Mouse (Mus musculus) midbrain, postnatal 0 days (tissue): ENCODE data around the gene H2-M10.6. TPM values are rescaled to one million over a fixed set of nuclear protein-coding genes. Genes with fewer than 3 reads are reported as not detected.

Experiments
- ATAC-seq: fragments of 200-750 bp; cut with Nextera tagmentation; 2 replicates; pipeline ENCODE4 v1.8.0; 2017; ENCODE audit warnings: moderate number of reproducible peaks, mild to moderate bottlenecking, moderate TSS enrichment, moderate library complexity; ENCODE audit not compliant: low FRiP score
- DNase-seq: peaks from one replicate; pipeline ENCODE4 v3.0.0-alpha.2; 2015; ENCODE audit warnings: low spot score
- H3K27ac ChIP-seq: fragments of 300-500 bp; sonication (generic); 2 replicates; pipeline ENCODE4 v1.5.1; 2014; ENCODE audit warnings: low read depth, mild to moderate bottlenecking, low read length, mixed read lengths
- H3K27me3 ChIP-seq: fragments of 300-500 bp; sonication (generic); 2 replicates; pipeline ENCODE4 v1.6.1; 2014; ENCODE audit warnings: low read length, control low read depth, mixed read lengths; ENCODE audit not compliant: insufficient read depth
- H3K36me3 ChIP-seq: fragments of 300-500 bp; sonication (generic); 2 replicates; pipeline ENCODE4 v1.6.1; 2014; ENCODE audit warnings: low read length, control low read depth, mixed read lengths; ENCODE audit not compliant: insufficient read depth
- H3K4me1 ChIP-seq: fragments of 300-500 bp; sonication (generic); 2 replicates; pipeline ENCODE4 v1.6.1; 2014; ENCODE audit warnings: mild to moderate bottlenecking, control low read depth, antibody characterized with exemption, low read length, mixed read lengths; ENCODE audit not compliant: insufficient read depth
- H3K4me2 ChIP-seq: fragments of 300-500 bp; sonication (generic); 2 replicates; pipeline ENCODE4 v1.6.1; 2014; ENCODE audit warnings: low read depth, mild to moderate bottlenecking, low read length, mixed read lengths; ENCODE audit not compliant: poor library complexity, severe bottlenecking
- H3K4me3 ChIP-seq: fragments of 300-500 bp; sonication (generic); 2 replicates; pipeline ENCODE4 v1.5.1; 2014; ENCODE audit warnings: low read depth, mild to moderate bottlenecking, low read length, moderate library complexity
- H3K9ac ChIP-seq: fragments of 300-500 bp; sonication (generic); replicated peaks from 2 replicates; pipeline ENCODE4 v1.6.1; 2014; ENCODE audit warnings: mild to moderate bottlenecking, low read length, moderate library complexity, mixed read lengths; ENCODE audit not compliant: poor library complexity, severe bottlenecking
- H3K9me3 ChIP-seq: fragments of 300-500 bp; sonication (generic); 2 replicates; pipeline ENCODE4 v1.6.1; 2016; ENCODE audit warnings: low read length, control low read depth
- CTCF ChIP-seq: IDR thresholded peaks from 2 replicates; pipeline ENCODE4 v1.5.1; 2016; ENCODE audit warnings: antibody characterized with exemption, mild to moderate bottlenecking
- WGBS: fragments of 180-500 bp; shearing (Covaris S2); extraction: QIAGEN DNeasy Blood & Tissue Kit; methylation state at CpG from one replicate; pipeline ENCODE4 v1.1.7; 2014; 5-methylcytosine and 5-hydroxymethylcytosine counted together
- polyA plus RNA-seq: library from polyadenylated mRNA; unstranded; fragments of >200 nt; fragmentation: Nextera tagmentation; extraction: Ambion mirVana; gene quantifications from 2 replicates; pipeline ENCODE4 v1.2.1, GENCODE M21; 2015
- total RNA-seq: library from RNA; depleted of rRNA; stranded (reverse); fragments of >200 nt; gene quantifications from 2 replicates; pipeline ENCODE4 v1.2.3, GENCODE M21; 2014

The H2-M10.6 gene
- total and polyA plus RNA-seq, 2 experiments from 2014 or later, result not detected

DNA sequence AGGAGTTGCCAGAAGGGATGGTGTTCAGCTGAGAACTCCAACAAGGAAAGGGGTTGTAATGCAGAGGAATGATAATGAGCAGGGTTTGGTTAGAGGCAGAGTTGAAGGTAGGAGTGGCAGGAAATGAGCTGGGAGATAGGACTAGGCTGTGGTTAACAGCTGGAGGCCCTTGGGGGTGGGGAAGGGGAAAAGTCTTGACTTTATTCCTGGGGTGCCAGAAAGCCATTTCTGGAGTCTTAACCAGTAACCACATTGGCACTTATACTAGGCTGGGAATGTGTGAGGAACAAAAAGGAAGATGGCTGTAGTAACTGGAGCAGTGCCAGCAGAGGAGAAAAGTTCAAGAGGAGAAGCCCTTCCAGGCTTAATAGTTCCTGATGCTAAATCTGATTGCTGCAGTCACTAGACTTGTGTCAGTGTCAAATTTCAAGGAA is 32.3 kb downstream of the H2-M10.6 start:
- Histone ChIP-seq H3K4me1 (no peaks in the 10 kb centered on the region), H3K4me2 (no peak overlapping the region), H3K9ac (no peak overlapping the region), H3K4me3 (no peak overlapping the region), H3K27me3 (no peaks in the 10 kb centered on the region), H3K9me3 (no peaks in the 10 kb centered on the region), H3K27ac (no peak overlapping the region), H3K36me3 (0 out of 2 replicates have a peak, but pooled peaks cover 3% of the 10 kb centered on the region)
- DNase-seq (no peak), ATAC-seq (no peak)
- no peak for TF ChIP-seq CTCF

DNA sequence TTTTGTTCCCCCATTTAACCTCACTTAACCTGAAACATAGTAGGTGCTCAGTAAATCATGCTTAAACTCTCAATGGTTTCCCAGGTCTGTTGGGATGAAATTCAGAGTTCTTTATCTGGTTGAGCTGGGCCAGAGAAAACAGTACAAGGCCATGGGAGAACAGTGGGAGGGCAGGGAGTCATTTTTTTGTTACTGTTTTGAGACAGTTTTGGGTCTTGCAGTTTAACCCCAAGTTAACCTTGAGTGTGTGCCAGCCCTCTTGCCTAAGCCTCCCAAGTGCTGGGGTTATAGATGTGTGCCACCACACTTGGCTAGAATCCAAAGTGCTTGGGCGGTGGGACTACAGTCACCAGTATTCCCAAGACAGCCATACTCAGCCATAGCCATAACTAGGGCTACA is 32.8 kb downstream of the H2-M10.6 start:
- 0 out of 2 replicates have a peak, but pooled peaks cover 3% of the 10 kb centered on the region for H3K36me3 ChIP-seq
- H3K4me3 ChIP-seq, result no peak overlapping the region
- H3K27me3 ChIP-seq, result no peaks in the 10 kb centered on the region
- WGBS, result 64% methylated on average over 1 of the region's 1 CpGs
- TF ChIP-seq CTCF, result no peak
- no peak for DNase-seq
- no peak overlapping the region for H3K27ac ChIP-seq
- no peaks in the 10 kb centered on the region for H3K9me3 ChIP-seq
- no peaks in the 10 kb centered on the region for H3K4me1 ChIP-seq
- ATAC-seq, result no peak
- no peak overlapping the region for H3K9ac ChIP-seq
- H3K4me2 ChIP-seq, result no peak overlapping the region

DNA sequence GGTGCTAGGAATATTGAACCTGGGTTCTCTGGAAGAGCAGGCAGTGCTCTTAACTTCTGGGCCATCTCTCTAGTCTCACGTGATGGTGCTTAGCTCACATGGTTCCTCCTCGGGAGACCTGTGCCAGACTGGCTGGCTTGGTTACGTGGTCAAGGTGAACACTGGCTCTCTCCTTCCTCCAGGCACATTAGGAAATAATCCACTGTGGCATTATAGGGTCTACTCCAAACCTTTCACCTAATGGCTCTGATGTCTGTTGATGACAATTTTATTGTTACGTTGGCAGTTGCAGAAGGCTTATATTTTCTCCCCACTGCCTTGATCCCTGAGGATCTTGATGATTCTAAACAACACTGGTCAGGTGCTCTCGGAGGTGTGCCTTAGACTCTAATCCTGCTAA is 36.9 kb downstream of the H2-M10.6 start:
- H3K27me3 ChIP-seq, result no peaks in the 10 kb centered on the region
- H3K9ac ChIP-seq, result no peak overlapping the region
- H3K4me1 ChIP-seq, result no peaks in the 10 kb centered on the region
- H3K4me2 ChIP-seq, result no peak overlapping the region
- H3K36me3 ChIP-seq, result peaks cover 36% of the 10 kb centered on the region
- no peak overlapping the region for H3K4me3 ChIP-seq
- no peak overlapping the region for H3K27ac ChIP-seq
- DNase-seq (no peak), ATAC-seq (no peak)
- 80% methylated on average over 5 of the region's 5 CpGs for WGBS
- no peak for TF ChIP-seq CTCF
- H3K9me3 ChIP-seq, result no peaks in the 10 kb centered on the region

DNA sequence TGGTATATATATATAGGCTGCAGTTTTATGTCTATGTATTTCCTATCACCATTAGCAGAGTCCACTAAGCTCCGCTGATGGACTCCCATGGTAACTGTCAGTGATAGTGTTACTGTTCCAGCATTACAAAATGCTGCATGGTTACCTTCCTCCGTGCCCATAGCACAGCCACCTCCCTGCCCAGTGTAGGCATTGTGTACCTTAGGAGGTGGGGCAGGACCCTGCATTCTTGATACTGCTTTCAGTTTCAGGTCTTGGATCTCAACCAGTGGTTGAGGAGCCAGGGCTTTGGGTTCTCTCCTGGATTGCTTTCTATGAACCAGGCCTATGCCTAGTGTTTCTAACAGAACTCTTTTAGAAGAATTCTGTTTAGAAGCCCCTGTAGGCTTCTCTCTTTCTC is 38.0 kb downstream of the H2-M10.6 start:
- Histone ChIP-seq H3K4me1 (no peaks in the 10 kb centered on the region), H3K36me3 (peaks cover 43% of the 10 kb centered on the region)
- no peak for TF ChIP-seq CTCF

DNA sequence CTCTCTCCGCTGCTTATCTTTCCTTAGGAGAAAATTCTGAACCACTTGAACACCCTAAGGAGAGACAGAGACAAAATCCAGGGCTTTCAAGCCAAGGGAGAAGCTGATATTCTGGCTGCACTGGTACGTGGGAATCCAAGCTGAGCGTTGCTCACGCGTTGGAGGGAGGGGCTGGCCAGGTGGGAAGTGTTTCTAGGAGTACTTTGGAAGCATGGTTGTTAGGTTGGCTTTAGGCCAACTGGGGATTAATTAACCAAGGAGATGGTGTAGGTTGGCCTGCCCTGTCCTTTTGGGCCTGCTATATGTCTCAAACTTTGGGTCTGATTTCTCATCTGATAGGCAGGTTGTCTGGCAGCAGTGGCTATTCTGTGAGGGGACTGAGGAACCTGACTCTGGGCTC is 39.2 kb downstream of the H2-M10.6 start:
- H3K9ac ChIP-seq, result no peak overlapping the region
- WGBS, result 86% methylated on average over 5 of the region's 5 CpGs

More for the DNA sequence above, 38.0 kb downstream of the H2-M10.6 start:
- Histone ChIP-seq H3K9me3 (no peaks in the 10 kb centered on the region), H3K27ac (no peak overlapping the region), H3K4me3 (no peak overlapping the region), H3K27me3 (no peaks in the 10 kb centered on the region), H3K4me2 (no peak overlapping the region), H3K9ac (no peak overlapping the region)
- no peak for ATAC-seq
- no peak for DNase-seq
- 89% methylated on average over 2 of the region's 2 CpGs for WGBS

DNA sequence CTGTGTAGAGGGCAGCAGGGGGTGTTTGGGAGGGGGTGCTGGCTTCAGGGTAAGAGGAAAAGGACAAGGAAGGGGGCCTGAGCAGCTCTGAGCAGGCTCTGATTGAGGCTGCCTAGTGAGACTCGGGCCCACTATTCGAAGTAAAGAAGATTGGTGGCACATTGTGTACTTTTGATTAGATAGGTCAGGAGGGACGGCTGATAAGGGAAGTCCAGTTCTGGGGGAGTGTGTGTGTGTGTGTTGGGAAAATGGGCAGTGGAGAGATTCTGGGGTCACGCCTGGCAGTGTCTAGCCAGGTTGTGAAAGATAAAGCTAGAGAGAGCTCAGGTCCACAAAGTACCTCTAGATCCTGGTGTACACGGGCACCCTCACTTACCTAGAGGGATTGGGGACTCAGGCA is 39.7 kb downstream of the H2-M10.6 start:
- peaks cover 55% of the 10 kb centered on the region for H3K36me3 ChIP-seq
- DNase-seq (no peak), ATAC-seq (no peak)

More for the DNA sequence above, 39.2 kb downstream of the H2-M10.6 start:
- no peak overlapping the region for H3K4me3 ChIP-seq
- peaks cover 52% of the 10 kb centered on the region for H3K36me3 ChIP-seq
- no peak for DNase-seq
- ATAC-seq, result no peak
- H3K4me2 ChIP-seq, result no peak overlapping the region
- no peaks in the 10 kb centered on the region for H3K4me1 ChIP-seq
- no peak overlapping the region for H3K27ac ChIP-seq
- H3K27me3 ChIP-seq, result no peaks in the 10 kb centered on the region
- H3K9me3 ChIP-seq, result no peaks in the 10 kb centered on the region
- TF ChIP-seq CTCF, result no peak

More for the DNA sequence above, 39.7 kb downstream of the H2-M10.6 start:
- 98% methylated on average over 5 of the region's 5 CpGs for WGBS
- Histone ChIP-seq H3K9me3 (no peaks in the 10 kb centered on the region), H3K9ac (no peak overlapping the region), H3K27me3 (no peaks in the 10 kb centered on the region), H3K4me3 (no peak overlapping the region), H3K4me2 (no peak overlapping the region), H3K27ac (no peak overlapping the region), H3K4me1 (no peaks in the 10 kb centered on the region)
- TF ChIP-seq CTCF, result no peak
